ENCODE assay signal across 16 mouse cellular contexts in genomic region chr16:32992158-32992557, GRCm38 (mm10).
DNase-seq lines count a peak whose midpoint lies in the region.
"Had no signal": no experiment of that assay in that cellular context is flagged by ENCODE, and none has a peak within 500 bp of the region (broad histone marks: within the 10 kb centered on the region; RNA-seq: fewer than 3 reads in every experiment).

No protein-coding gene starts in this region.

- intact Hi-C loops in left cerebral cortex, postnatal 36 days (cut with DNase I), result no loop called here
- intact Hi-C loops in left cerebral cortex, postnatal 4 days (cut with DNase I), result no loop called here

- DNase-seq in adrenal gland, adult (ENCODE audit: inconsistent age in 2 of 2, low spot score in 1 of 2), result peak; percentile 18 to 46
- DNase-seq in adrenal gland, postnatal 4 days (ENCODE audit: low spot score in 2 of 2), result no peak
- peak; percentile 43 to 47 for DNase-seq in frontal cortex, postnatal 36 days (ENCODE audit: low spot score in 2 of 2)
- no peak for DNase-seq in frontal cortex, postnatal 25 days (ENCODE audit: low spot score in 2 of 2)
- DNase-seq in left cerebral cortex, postnatal 36 days (ENCODE audit: low spot score in 2 of 2), result peak; percentile 27 to 28
- no peak for DNase-seq in left cerebral cortex, postnatal 4 days
- DNase-seq in 3T3-L1 (ENCODE audit: low read depth, low spot score), result peak; percentile 13
- no peak for DNase-seq in kidney, postnatal 25 days
- DNase-seq: cerebellum, adult 11 months; cerebellum, adult 8-10 months; cerebellum, postnatal 14 days; embryo, embryonic 11 days; gastrocnemius, adult 2 months; gastrocnemius, postnatal 25 days; heart, adult 18-20 months; heart, postnatal 10 days had no signal

Comparison
In these comparisons a context has a peak if more than half of its experiments do, and no peak if none do; other contexts are left out.
1. DNase-seq: peak in adrenal gland, adult (2 of 2), frontal cortex, postnatal 36 days (2 of 2), left cerebral cortex, postnatal 36 days (2 of 2) and 3T3-L1 (single experiment); none in adrenal gland, postnatal 4 days (0 of 2), frontal cortex, postnatal 25 days (0 of 2), left cerebral cortex, postnatal 4 days (single experiment) and kidney, postnatal 25 days (0 of 2).